Mouse (Mus musculus): ENCODE results near the gene Rab3ip.

Rab3ip gene

DNA sequence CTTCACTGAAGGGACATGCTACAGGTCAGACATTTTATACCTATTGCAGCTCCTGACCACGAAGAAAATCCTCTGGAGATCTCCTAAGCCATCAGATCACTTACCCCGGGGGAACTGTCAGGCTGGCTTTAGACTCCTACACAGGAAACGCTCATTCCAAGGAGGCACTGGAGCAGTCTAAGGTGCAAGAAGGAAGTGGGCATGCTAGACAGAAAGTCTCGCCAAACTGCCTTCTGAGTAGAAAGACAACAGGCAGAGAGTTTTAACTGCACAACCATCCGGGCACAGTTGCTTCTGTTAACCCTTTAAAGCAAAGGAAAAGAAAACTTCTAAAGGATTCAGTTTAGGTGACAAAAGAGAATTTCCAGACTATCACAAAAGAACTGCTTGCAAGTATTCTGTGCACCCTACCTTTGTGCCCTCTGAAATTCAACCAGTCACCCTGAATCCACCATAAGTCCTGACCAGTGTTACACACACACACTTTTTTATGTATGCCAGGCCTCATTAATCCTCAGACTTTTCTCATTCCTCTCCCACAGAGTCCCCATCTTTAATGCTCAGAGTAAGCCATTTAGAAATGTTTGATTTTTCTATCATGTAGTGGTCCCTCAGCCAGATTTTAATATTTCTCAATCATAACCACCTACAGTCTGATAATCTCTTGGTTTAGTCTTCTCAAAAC, 7.4 kb upstream of the Rab3ip start:
- DNase-seq (ENCODE audit: low spot score), result no peak

DNA sequence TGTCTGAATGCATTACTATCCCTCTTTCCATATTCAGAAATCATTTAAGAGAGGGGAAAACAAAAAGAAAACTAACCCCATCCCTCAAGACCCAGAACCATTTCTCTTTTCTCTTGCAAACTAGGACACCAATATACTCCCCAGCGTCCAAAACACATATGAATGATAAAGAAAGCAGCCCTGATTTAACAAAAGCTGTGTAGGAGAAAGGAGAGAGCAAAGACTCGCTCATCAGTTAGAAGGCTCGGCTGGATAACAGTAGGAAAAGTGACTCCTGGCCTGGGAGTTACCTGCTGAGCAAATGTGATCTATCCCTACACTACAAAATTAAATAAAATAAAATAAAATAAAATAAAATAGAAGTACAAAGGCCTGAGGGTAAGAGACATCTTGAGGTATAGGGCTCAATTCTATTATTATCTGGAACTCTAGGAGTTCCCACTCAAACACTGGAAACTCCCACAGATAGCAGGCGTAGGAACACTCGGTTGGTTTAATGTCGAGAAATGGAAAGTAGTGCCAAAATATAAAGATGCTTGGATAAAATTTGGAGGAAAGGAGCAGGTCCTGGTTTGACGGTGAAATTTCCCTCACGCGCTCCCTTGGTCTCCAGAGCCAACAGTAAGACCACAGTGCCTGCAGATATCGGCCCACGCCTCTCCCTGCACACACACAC, 6.1 kb upstream of the Rab3ip start:
- no peak for DNase-seq (ENCODE audit: low spot score)

DNA sequence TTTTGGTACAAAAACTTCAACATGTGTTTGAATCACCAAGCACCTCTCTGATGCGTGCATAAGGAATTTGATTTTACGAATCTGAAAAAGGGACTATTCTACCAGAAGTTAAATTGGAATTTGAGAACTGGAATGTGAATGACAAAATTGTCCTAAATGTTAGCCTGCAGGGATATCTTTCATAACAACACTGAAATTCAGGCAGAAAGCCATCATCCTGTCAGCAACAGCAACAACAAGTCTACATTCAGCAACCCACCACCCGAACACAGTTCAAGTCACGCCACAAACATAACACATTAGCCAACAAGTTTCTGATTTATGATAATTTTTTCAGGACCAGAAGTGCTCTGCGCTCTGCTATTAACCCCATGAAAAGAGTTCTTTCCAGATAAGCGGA, 4.6 kb upstream of the Rab3ip start:
- no peak for DNase-seq (ENCODE audit: low spot score)

DNA sequence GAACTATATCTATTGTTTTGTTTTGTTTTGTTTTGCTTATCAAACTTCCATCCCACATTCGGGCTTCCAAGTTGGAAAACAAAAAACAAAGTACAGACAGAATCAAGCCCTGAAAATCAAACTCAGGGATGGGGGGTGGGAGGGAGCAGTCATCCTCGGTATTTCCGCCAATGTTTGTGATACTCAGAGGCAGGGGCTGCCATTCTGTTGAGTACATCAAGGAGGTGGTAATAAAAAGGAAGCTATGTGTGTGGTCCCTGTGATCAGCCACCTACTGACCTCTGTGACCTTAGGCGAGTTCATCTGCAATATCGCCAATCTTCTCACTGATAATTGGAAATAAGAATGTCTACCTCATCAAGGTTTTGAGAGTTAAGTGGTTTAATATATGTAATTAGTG, 317 bp upstream of the Rab3ip start:
- DNase-seq (ENCODE audit: low spot score), result no peak

DNA sequence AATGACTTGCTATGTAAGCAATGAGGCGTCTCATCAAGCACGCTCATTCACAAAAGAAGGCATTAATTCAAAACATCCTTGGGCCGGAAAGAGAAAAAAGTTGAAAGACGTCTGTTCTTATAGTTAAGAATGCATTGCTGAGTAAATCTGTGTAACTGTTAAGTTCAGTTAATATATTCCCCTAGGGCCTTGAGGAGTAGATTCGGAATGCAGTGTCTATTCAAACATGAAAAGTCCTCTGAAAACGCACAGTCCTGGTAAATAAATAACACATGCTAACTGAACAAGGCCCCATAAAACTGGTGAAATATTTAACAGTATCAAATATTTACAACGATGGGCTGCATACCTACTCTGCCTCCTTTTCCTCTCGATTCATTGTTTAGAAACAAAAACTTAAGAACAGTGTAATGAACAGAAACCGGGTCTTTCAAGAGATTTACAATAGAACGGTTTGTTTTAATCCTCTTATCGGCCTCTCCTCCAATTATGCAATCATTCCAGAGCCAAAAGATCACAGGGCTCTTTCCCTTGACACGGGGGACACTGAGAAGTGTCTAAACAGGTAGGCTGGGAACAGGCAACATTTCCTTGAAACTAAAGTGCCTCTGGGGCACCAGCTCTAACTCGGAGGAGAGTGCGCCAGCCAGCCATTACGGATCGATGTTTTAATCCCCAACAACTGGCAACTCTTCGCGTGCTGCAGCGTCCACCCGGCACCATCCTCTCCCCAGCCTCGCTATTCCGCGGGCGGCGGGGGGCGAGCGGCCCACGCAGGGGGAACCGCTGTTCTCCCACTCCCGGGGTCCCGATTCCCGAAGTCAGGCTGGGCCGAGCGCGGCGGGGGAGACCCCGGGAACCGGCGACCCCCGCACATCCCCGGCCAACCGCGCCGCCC, 1.2 kb downstream of the Rab3ip start:
- no peak for DNase-seq (ENCODE audit: low spot score)

DNA sequence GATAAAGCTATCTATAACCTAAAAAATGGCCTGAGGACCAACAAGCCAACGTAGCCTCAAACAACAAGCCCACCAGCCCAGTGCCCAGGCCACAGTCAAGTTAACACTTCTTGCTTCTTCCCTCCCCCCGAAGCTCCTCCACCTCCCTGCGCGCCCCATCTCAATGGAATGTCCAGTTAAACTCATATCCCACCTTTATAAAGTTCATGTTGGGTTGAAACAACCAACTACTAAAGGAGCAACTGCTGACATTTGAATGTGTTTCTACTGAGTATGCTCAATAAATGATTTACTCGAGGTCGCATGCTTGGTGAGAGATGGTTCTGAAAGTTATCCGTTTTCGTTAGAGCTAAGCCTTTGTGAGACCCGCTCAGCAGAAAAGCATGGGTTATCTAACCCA, 2.2 kb downstream of the Rab3ip start:
- DNase-seq (ENCODE audit: low spot score), result no peak

DNA sequence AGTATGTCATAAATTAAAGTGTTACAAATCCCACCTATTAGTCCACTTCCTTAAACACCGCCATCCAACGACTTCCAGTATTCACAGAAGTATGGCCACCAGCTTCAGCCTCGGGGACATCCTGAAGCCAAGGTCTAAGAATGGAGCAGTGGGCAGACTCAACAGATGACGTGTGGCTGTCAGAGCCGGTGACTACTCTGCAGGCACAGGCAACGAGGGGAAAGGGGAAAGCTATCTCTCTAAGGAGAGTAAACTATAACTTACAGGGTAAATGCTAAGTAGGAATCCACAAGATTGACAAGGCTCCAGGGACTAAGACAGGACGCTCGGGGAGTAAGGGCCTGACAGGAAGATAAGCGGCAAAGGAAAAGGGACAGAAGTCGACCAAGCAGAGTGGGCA, 5.6 kb downstream of the Rab3ip start:
- no peak for DNase-seq (ENCODE audit: low spot score)

DNA sequence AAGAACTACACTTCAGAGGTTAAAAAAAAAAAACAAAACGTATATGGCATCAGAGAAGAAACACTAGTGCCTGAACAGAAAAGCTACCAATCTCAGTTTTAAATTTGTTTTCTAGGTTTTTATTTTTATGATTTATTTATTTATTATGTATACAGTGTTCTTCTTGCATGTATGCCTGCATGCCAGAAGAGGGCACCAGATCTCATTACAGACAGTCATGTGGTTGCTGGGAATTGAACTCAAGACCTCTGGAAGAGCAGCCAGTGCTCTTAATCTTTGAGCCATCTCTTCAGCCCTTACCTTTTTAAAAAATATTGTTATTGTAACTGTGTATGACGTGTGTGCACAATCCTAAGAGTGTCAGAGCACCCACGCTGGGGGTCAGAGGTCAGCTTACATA, 6.4 kb downstream of the Rab3ip start:
- no peak for DNase-seq (ENCODE audit: low spot score)

DNA sequence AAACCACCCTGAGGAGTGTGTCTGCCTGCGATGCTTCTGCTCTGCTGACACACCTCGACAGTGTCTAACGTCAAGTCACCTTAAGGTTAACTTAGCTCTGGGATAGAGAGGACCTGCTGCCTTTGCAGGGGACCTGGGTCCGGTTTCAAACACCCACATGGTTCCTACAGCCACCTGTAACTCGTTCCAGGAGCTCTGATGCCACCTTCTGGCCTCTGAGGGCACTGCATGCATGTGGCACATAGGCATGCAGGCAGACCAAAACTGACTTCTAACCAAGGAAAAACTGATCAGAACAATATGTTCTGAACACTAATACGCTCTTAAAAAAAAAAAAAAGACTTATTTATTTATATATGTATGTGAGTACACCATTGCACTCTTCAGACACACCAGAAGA, 7.5 kb downstream of the Rab3ip start:
- DNase-seq (ENCODE audit: low spot score), result no peak

DNA sequence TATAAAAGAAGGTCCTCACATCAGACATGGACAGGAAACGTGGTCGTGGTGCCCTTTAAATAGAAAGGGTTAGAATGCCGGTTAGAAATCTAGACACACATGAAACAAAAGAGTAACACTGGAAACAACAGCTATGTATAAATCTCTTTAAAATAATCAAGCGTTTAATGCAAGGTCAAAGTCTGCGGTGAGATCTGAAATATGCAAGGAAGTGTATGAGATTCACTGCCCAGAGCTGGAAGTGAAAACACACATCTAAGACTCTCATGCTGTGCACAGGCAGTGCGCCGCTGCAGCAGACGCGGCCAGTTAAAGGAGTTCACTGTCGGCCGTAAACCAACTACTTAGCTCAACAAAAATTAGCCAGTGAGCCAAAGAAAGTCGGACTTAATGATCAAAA, 15.5 kb downstream of the Rab3ip start:
- no peak for DNase-seq (ENCODE audit: low spot score)

DNA sequence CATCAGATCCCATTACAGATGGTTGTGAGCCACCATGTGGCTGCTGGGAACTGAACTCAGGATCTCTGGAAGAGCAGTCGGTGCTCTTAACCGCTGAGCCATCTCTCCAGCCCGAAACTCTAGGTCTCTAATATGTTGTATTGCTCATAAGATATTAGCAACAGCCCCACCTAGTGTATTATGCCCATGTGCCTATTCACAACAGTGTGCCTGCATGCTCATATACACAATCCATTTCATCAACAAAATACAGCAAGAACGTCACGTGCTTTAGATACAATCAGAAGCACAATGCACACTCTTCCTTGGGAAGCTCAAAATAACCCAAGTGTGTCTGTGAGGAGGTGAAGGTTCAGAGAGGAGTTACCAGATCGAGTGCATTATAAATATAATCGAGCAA, 16.8 kb downstream of the Rab3ip start:
- DNase-seq (ENCODE audit: low spot score), result no peak

DNA sequence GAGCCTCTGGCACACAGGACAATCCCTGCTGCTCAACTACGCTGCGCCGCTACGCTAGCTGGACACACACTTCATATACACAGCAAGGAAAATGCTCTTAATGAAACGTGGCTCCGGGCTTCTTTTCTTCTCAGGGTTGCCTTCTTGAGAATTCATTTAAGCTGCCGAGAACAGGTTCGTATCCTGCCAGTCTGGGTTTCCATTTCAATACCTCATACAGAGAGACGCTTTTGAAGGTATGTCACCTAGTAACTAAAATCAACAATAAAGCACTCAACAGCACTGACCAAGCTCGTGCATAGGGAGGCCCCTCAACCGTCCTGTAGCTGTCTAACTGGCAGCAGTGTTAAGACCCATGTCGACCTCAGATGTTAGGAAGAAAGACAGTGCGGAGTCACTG, 18.2 kb downstream of the Rab3ip start:
- DNase-seq (ENCODE audit: low spot score), result no peak

DNA sequence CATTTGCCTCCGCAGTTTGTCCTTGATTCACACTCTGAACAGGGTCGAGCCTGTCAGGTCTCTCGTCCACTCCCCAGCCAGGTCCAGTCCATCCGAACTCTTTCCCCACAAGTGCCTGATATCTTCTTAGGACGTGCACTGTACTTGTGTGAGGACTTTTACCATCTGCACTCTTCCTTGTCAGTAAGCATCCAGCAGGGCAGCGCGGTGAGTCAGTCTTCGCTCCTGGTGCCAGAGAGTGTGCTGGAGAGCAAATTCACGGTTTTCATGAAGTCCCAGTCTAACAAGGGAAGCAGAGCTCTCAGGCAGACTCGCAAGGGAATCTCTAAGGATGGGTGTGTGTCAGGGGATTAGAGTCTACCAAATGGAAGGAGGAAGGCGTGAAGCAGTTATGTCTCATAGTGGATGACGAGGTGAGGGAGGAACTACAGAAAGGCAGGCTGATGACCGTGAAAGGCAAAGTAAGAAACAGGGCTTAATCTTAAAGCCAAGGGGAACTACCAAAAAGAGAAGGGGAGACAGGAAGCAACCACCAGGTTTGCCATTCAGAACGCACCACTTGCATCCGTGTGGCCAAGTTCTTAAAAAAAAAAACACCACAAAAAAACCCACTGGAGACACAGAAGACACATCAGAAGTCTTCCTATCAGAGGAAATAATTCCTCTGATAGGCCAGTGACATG, 18.9 kb downstream of the Rab3ip start:
- no peak for DNase-seq (ENCODE audit: low spot score)

DNA sequence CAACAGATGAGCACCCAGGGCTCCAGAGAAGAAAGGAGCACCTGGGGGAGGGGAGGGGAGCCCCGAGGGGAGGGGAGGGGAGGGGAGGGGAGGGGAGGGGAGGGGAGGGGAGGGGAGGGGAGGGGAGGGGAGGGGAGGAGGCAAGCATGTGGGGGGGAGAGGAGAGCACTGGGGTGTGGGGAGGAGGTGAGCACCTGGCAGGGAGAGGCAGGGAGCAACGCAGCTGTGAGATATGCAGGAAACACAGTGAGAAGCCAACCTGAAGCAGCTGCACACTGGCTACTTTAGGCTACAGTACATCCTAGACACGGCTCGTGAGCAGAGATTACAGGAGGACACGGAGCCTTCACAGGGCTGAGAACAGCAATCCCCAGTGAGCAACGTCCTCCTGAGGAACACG, 19.6 kb downstream of the Rab3ip start:
- no peak for DNase-seq (ENCODE audit: low spot score)

DNA sequence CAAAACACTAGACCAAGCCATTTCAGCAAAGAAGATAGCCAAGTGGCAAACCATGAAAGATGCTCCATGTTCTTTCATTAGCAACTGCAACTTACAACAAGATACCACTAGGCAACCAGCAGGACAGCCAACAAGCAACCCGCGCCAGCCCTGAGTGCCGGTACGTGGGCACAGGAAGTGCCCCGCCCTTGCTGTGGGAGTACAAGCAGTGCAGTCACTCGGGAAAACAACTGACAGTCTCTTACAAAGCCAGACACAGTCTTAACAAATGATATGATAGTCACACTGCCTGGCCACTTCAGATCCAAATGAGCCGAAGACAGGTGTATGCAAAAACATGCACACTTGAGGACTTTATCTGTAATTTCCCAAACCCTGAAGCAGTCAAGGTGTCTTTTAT, 20.1 kb downstream of the Rab3ip start:
- no peak for DNase-seq (ENCODE audit: low spot score)

DNA sequence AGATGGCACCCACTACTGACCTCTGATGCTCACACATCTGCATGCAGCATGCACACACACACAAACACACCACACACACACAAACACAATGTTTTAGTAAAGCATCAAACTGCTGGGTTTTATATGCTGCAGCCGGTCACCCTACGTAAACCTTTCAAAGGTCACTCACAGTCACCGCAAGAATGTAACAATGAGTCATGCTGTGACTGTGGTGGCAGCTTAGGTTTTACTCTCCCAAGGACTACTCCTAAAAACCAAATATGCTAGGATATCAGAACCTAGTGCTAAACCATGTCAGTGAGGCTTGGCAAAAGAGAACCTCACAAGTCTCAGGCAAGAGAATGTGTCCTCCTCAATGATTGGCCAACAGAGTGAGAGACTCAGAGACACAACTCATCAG, 21.7 kb downstream of the Rab3ip start:
- DNase-seq (ENCODE audit: low spot score), result no peak

DNA sequence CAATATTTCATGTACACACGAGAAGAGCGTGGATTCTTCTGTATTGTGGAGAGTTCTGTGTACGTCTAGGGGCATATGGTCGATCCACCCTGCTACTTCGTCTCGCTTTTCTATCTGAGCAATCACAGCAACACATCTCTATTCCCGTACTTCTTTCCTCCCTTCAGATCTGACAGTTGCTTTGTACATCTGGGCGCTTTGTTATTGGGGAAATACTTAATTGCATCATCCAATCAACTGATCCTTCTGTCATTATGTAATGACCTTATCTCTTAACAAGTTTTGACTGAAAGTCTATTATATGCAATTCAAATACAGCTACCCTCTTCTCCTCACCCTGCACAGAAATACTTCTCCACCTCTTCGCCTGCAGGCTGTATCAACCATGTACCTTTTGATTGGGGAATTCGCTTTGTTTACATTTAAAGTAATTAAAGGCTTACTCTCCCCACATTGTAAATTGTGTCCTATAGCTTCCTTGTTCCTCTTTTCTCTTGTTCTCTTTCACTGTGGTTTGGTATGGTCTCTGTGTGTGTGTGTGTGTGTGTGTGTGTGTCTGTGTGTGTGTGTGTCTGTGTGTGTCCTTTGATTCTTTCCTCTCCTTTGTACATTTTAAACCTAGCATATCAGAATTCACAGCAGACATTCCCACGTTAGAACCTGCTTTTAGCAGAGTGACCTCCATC, 24.0 kb downstream of the Rab3ip start:
- DNase-seq (ENCODE audit: low spot score), result no peak

DNA sequence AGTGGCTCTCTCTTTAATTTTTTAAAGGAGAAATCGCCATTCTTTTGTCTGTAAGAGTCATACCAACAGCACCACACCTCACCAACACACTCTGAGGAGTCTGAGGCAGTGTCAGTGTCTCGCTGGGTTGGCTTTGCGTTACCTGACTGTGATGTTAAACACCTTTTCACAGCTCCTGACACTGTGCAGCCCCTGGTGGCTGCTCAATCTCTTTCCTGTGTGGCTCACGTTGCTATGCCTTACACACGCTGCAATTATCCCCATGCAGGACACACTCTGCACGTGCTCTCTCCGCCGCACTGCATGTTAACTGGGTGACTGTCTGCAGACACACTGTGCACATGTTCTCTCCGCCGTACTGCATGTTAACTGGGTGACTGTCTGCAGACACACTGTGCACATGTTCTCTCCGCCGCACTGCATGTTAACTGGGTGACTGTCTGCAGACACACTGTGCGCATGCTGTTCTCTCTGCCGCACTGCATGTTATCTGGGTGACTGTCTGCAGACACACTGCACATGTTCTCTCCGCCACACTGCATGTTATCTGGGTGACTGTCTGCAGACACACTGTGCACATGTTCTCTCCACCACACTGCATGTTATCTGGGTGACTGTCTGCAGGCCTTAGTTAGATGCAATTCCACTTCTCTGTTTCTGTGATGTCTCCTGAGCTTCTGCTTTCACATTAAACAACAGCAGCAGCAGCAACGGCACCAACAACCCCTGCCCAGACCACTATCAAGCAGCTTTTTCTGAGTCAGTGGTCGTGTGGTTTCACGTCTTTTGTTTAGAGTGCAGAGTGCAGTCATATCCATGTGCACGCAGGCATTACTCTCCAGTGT, 26.7 kb downstream of the Rab3ip start:
- DNase-seq (ENCODE audit: low spot score), result no peak

DNA sequence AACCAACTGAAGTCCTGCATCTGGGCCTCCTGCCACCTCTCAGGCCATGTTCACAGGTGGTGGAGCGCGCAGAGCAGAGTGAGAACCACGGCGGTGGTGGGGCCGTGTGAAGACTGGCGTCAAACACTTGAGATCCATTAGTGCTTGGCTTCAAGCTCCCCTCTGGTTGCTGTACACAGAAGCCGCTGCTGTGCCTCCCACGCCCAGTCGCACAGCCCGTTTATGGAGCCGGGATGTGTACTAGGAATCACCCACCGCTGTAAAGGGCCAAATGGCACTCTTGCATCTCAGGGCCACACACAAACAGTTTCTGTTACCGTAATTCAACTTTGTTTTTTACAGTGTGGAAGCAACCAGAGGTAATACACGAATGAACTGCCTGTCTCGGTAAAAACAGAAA, 28.4 kb downstream of the Rab3ip start:
- no peak for DNase-seq (ENCODE audit: low spot score)

DNA sequence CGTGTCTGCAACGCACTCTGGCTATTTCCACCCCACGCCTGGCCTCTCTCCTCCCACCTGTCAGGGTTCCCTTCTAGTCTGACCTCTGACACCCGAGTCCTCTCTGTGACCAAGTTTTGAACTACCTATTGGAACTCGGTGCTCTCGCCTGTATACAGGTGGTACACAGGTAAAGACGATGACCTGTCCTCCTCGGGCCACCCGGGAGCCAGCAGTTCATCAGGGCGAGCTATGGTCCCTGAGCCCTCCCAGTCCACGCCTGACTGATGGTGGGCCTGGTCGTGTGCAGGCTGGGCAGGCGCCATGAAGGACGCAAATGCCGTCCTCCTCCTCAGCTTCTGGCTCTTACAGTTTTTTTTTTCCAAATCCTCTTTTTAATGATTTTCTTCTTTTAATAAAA, 29.2 kb downstream of the Rab3ip start:
- DNase-seq (ENCODE audit: low spot score), result no peak

DNA sequence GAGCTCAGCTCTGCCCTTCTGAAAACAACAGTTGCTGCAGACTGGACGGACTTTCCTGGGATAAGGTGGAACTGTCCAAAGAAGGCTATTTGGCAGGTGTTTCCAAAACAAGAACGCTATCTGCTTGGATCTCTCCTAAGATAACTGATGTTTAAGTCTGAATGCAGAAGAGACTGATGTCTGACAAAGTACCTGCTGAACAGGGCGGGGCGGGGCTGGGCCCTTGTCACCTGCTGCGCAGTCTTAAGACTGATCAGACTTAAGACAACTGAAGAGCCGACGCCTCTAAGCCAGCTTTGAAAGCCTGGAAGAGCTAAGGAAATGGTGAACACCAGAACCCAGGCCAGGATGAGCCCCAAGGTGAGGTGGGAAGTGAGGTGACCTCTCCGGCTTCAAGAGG, 29.9 kb downstream of the Rab3ip start:
- DNase-seq (ENCODE audit: low spot score), result no peak
